Mouse (Mus musculus): ENCODE data around the gene Abhd15. TPM values are rescaled to one million over a fixed set of nuclear protein-coding genes. Genes with fewer than 3 reads are reported as not detected.
"Not testable (repeated sequence)": the region's sequence is repeated elsewhere in the genome, so short reads cannot be mapped to it uniquely, and the experiment has no call there.

The Abhd15 gene
- polyA plus RNA-seq, 2 experiments, result 0.50 to 1.5 TPM

DNA sequence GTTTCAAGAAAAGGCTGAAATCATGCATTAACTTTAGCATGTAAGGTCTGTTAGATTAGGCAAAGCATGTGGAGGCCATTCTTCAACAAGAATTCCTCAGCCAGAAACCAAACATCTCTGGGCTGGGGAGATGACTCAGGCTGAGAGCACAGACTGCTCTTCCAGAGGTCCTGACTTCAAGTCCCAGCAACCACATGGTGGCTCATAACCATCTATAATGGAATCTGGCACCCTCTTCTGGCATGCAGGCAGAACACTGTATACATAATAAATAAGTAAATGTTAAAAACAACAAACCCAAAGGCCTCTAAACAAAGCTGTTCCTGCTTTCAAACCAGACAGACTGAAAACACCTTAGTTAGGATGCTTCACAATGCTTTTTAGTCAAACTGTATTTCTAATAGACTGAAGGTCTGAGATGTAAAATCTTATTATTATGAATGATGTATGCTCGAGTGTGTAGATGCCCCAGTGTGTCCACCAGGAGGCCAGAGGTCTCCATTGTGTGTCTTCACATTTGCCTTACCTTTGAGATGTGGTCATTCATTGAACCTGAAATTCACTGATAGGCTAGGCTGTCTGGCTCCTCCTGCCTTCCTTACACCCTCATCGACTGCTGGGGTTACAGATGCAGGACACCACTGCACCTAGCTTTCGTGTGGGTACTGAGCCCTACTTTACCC lies 11.0 kb downstream of the Abhd15 start:
- Histone ChIP-seq H3K4me1 (ENCODE audit: control insufficient read depth, insufficient read depth, low read length) (no peaks in the 10 kb centered on the region), H3K36me3 (ENCODE audit: control insufficient read depth, insufficient read depth, low read length) (no peaks in the 10 kb centered on the region; the same call in 1 of the 2 replicates), H3K27me3 (ENCODE audit: control insufficient read depth, insufficient read depth, low read length) (no peaks in the 10 kb centered on the region), H3K27ac (replicated peaks; ENCODE audit: low read depth, low read length) (no peak overlapping the region), H3K9ac (ENCODE audit: low read depth, low read length, severe bottlenecking) (no peak overlapping the region), H3K4me2 (replicated peaks; ENCODE audit: low read depth, low read length, severe bottlenecking) (no peak overlapping the region), H3K9me3 (ENCODE audit: control insufficient read depth, low read length) (no peaks in the 10 kb centered on the region), H3K4me3 (replicated peaks; ENCODE audit: low read length) (no peak overlapping the region)
- TF ChIP-seq POLR2A (IDR thresholded peaks at IDR 0.05; ENCODE audit: borderline replicate concordance, extremely low read depth, insufficient read depth, insufficient read length), result no peak
- 80% methylated on average over 3 of the region's 3 CpGs for WGBS
- DNase-seq (ENCODE audit: low spot score), result no peak
- no peak for ATAC-seq (ENCODE audit: low FRiP score, low read depth)

DNA sequence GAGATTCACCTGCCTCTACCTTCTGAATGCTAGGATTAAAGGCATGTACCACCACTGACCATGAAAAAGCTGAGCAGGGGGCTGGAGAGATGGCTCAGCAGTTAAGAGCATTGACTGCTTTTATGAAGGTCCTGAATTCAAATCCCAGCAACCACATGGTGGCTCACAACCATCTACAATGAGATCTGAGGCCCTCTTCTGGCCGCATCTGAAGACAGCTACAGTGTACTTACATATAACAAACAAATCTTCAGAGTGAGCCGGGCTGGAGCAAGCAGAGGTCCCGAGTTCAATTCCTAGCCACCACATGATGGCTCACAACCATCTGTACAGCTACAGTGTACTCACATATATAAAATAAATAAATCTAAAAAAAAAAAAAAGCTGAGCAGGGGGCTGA lies 13.5 kb downstream of the Abhd15 start:
- WGBS, result 85% methylated on average over 3 of the region's 3 CpGs
- H3K36me3 ChIP-seq (ENCODE audit: control insufficient read depth, insufficient read depth, low read length); H3K4me1 ChIP-seq (ENCODE audit: control insufficient read depth, insufficient read depth, low read length); H3K27me3 ChIP-seq (ENCODE audit: control insufficient read depth, insufficient read depth, low read length); H3K9ac ChIP-seq (ENCODE audit: low read depth, low read length, severe bottlenecking); H3K27ac ChIP-seq (replicated peaks; ENCODE audit: low read depth, low read length); H3K4me2 ChIP-seq (replicated peaks; ENCODE audit: low read depth, low read length, severe bottlenecking); DNase-seq (ENCODE audit: low spot score); H3K9me3 ChIP-seq (ENCODE audit: control insufficient read depth, low read length); ATAC-seq (ENCODE audit: low FRiP score, low read depth); H3K4me3 ChIP-seq (replicated peaks; ENCODE audit: low read length): not testable (repeated sequence)

DNA sequence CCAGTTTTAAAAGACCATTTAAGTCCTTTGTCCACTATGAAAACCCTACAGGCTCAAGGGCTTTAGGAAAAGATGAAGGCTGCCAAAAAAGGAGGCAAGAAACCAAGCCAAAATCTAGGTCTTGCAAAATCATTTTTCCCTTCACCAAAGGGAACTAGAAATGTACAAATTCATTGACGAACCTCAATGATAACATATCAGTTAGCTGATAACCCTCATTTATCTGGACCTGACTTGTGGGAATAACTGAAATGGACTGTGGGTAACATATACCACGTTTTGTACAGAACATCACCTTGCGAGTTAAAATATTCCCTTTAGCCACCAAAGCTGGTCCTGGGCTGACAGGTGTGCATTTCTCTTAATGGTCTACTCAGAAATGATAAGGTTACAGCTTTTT lies 14.7 kb downstream of the Abhd15 start:
- Histone ChIP-seq H3K4me3 (replicated peaks; ENCODE audit: low read length) (no peak overlapping the region), H3K4me2 (replicated peaks; ENCODE audit: low read depth, low read length, severe bottlenecking) (no peak overlapping the region), H3K36me3 (ENCODE audit: control insufficient read depth, insufficient read depth, low read length) (peaks cover 9% of the 10 kb centered on the region), H3K27ac (replicated peaks; ENCODE audit: low read depth, low read length) (no peak overlapping the region), H3K9me3 (ENCODE audit: control insufficient read depth, low read length) (no peaks in the 10 kb centered on the region), H3K27me3 (ENCODE audit: control insufficient read depth, insufficient read depth, low read length) (no peaks in the 10 kb centered on the region), H3K9ac (ENCODE audit: low read depth, low read length, severe bottlenecking) (no peak overlapping the region), H3K4me1 (ENCODE audit: control insufficient read depth, insufficient read depth, low read length) (no peaks in the 10 kb centered on the region)
- no peak for DNase-seq (ENCODE audit: low spot score)
- TF ChIP-seq POLR2A (IDR thresholded peaks at IDR 0.05; ENCODE audit: borderline replicate concordance, extremely low read depth, insufficient read depth, insufficient read length), result no peak
- no peak for ATAC-seq (ENCODE audit: low FRiP score, low read depth)
- 88% methylated on average over 3 of the region's 3 CpGs for WGBS

DNA sequence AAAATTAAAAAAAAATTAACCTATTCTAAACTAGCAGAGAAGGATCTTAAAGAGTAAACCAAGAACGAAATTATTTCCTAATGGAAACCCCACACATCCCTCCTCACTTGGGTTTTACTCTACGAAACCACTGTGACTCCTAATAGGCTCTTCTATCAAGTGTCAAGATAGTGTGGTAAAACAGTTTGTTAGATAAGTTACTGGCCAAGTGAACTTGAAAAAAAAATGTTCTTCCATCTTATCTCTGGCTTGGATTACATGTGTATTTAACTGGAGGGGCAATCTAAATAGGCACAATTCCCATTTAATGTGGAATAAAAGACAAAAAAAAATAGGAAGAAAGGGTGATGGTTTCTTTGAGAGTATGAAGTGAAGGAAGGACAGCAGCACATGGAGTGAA lies 15.9 kb downstream of the Abhd15 start:
- H3K27ac ChIP-seq (replicated peaks; ENCODE audit: low read depth, low read length), result no peak overlapping the region
- no peak for DNase-seq (ENCODE audit: low spot score)
- no peaks in the 10 kb centered on the region for H3K4me1 ChIP-seq (ENCODE audit: control insufficient read depth, insufficient read depth, low read length)
- H3K9ac ChIP-seq (ENCODE audit: low read depth, low read length, severe bottlenecking), result no peak overlapping the region
- no peaks in the 10 kb centered on the region for H3K9me3 ChIP-seq (ENCODE audit: control insufficient read depth, low read length)
- no peak for TF ChIP-seq POLR2A (IDR thresholded peaks at IDR 0.05; ENCODE audit: borderline replicate concordance, extremely low read depth, insufficient read depth, insufficient read length)
- peaks cover 18% of the 10 kb centered on the region for H3K36me3 ChIP-seq (ENCODE audit: control insufficient read depth, insufficient read depth, low read length)
- no peak for ATAC-seq (ENCODE audit: low FRiP score, low read depth)
- H3K4me2 ChIP-seq (replicated peaks; ENCODE audit: low read depth, low read length, severe bottlenecking), result no peak overlapping the region
- whole genome bisulfite sequencing, result 95% methylated on average over 2 of the region's 2 CpGs
- H3K27me3 ChIP-seq (ENCODE audit: control insufficient read depth, insufficient read depth, low read length), result no peaks in the 10 kb centered on the region
- no peak overlapping the region for H3K4me3 ChIP-seq (replicated peaks; ENCODE audit: low read length)

DNA sequence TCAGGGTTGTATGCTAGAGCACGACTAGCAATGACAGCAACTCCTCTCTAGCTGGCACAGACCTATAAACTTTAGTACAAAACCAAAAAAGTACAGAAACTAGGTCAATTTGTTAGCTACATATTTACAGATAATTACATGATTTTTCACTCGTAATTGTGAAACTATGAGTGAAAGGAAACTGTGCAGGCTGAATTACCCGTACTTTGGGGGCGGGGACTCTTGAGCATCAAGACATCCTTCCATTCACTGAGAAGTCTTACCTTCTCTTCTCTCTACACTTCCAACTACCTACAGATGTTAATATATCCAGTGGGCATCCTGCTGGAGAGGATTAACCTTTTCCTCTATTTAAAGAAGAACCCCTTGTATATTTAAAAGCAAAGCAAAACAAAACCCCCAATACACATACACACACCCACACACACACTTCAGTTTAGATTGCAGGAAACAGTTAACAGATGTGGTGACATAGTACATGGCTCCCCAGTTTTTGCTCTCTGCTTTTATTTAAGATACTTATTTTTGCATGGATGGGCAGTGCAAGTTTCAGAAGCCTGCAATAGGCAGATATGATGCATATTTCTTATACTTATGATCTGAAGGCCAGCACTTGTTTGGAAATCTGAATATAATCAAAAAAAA lies 17.4 kb downstream of the Abhd15 start:
- Histone ChIP-seq H3K9ac (ENCODE audit: low read depth, low read length, severe bottlenecking) (no peak overlapping the region), H3K4me3 (replicated peaks; ENCODE audit: low read length) (no peak overlapping the region), H3K27ac (replicated peaks; ENCODE audit: low read depth, low read length) (no peak overlapping the region), H3K4me1 (ENCODE audit: control insufficient read depth, insufficient read depth, low read length) (no peaks in the 10 kb centered on the region), H3K36me3 (ENCODE audit: control insufficient read depth, insufficient read depth, low read length) (peaks cover 32% of the 10 kb centered on the region), H3K27me3 (ENCODE audit: control insufficient read depth, insufficient read depth, low read length) (no peaks in the 10 kb centered on the region), H3K9me3 (ENCODE audit: control insufficient read depth, low read length) (no peaks in the 10 kb centered on the region), H3K4me2 (replicated peaks; ENCODE audit: low read depth, low read length, severe bottlenecking) (no peak overlapping the region)
- WGBS, result 81% methylated on average over 4 of the region's 4 CpGs
- no peak for TF ChIP-seq POLR2A (IDR thresholded peaks at IDR 0.05; ENCODE audit: borderline replicate concordance, extremely low read depth, insufficient read depth, insufficient read length)
- ATAC-seq (ENCODE audit: low FRiP score, low read depth) (no peak), DNase-seq (ENCODE audit: low spot score) (no peak)
